Mouse (Mus musculus) urinary bladder, postnatal 4 days (tissue): Measurements from ENCODE around the gene Sorbs1.

Experiments
- DNase-seq, 2 experiments: peaks; one replicate each; pipeline ENCODE4 v3.0.0; 2021 to 2022; ENCODE audit warnings: low spot score in 2 of 2

The Sorbs1 gene

GRCm38 (mm10) chr19:40299983-40300759, 213.4 kb downstream of the Sorbs1 start:
- DNase-seq = no peak

- no peak for DNase-seq
Measured at GRCm38 (mm10) chr19:40299182-40299581, 214.4 kb downstream of the Sorbs1 start.

- no peak for DNase-seq
Measured at GRCm38 (mm10) chr19:40298574-40298973, 215.0 kb downstream of the Sorbs1 start.

GRCm38 (mm10) chr19:40297798-40298144, 215.8 kb downstream of the Sorbs1 start:
- no peak for DNase-seq

- DNase-seq = no peak
Measured at GRCm38 (mm10) chr19:40297078-40297797, 216.3 kb downstream of the Sorbs1 start.

GRCm38 (mm10) chr19:40294231-40294630, 219.3 kb downstream of the Sorbs1 start:
- no peak for DNase-seq

- no peak for DNase-seq
Measured at GRCm38 (mm10) chr19:40293791-40294190, 219.8 kb downstream of the Sorbs1 start.

- DNase-seq = no peak
Measured at GRCm38 (mm10) chr19:40290099-40290724, 223.4 kb downstream of the Sorbs1 start.

GRCm38 (mm10) chr19:40288415-40288814, 225.2 kb downstream of the Sorbs1 start:
- no peak for DNase-seq

- no peak for DNase-seq
Measured at GRCm38 (mm10) chr19:40284704-40285103, 228.9 kb downstream of the Sorbs1 start.

- no peak for DNase-seq
Measured at GRCm38 (mm10) chr19:40283415-40283814, 230.2 kb downstream of the Sorbs1 start.

- DNase-seq = no peak
Measured at GRCm38 (mm10) chr19:40278372-40279023, 235.1 kb downstream of the Sorbs1 start.

GRCm38 (mm10) chr19:40277494-40277893, 236.1 kb downstream of the Sorbs1 start:
- no peak for DNase-seq

- no peak for DNase-seq
Measured at GRCm38 (mm10) chr19:40275401-40276188, 238.0 kb downstream of the Sorbs1 start.

GRCm38 (mm10) chr19:40272674-40273073, 240.9 kb downstream of the Sorbs1 start:
- DNase-seq = no peak

- peak; percentile 69 to 79 for DNase-seq
Measured at GRCm38 (mm10) chr19:40271308-40271892, 242.2 kb downstream of the Sorbs1 start, which contains the start of gene Pdlim1. TSS of gene Pdlim1 (minus strand) at chr19:40271842.

- no peak for DNase-seq
Measured at GRCm38 (mm10) chr19:40270351-40271307, 242.9 kb downstream of the Sorbs1 start.

GRCm38 (mm10) chr19:40269526-40269925, 244.1 kb downstream of the Sorbs1 start:
- no peak for DNase-seq

GRCm38 (mm10) chr19:40268493-40268892, 245.1 kb downstream of the Sorbs1 start:
- no peak for DNase-seq

- no peak for DNase-seq
Measured at GRCm38 (mm10) chr19:40267380-40267779, 246.2 kb downstream of the Sorbs1 start.
